Mouse (Mus musculus) midbrain, embryonic 15.5 days (tissue): ENCODE data around the gene Pigc. TPM values are rescaled to one million over a fixed set of nuclear protein-coding genes. Genes with fewer than 3 reads are reported as not detected.
A peak's percentile ranks its signal among the peaks of the same experiment; 100 is the strongest.

Experiments used
- ATAC-seq: fragments of 200-750 bp; cut with Nextera tagmentation; replicated peaks from 2 replicates; pipeline ENCODE4 v1.8.0; 2017; ENCODE audit warnings: moderate TSS enrichment
- H3K27ac ChIP-seq: fragments of 300-500 bp; sonication (generic); 2 replicates; pipeline ENCODE4 v1.5.1; 2015; ENCODE audit warnings: mild to moderate bottlenecking, inconsistent platforms
- H3K27me3 ChIP-seq: fragments of 300-500 bp; sonication (generic); replicated peaks from 2 replicates; pipeline ENCODE4 v1.6.1; 2015; ENCODE audit warnings: inconsistent platforms
- H3K36me3 ChIP-seq: fragments of 300-500 bp; sonication (generic); replicated peaks from 2 replicates; pipeline ENCODE4 v1.6.1; 2015; ENCODE audit warnings: inconsistent platforms
- H3K4me1 ChIP-seq: fragments of 300-500 bp; sonication (generic); 2 replicates; pipeline ENCODE4 v1.6.1; 2015; ENCODE audit warnings: inconsistent platforms
- H3K4me2 ChIP-seq: fragments of 300-500 bp; sonication (generic); 2 replicates; pipeline ENCODE4 v1.6.1; 2015; ENCODE audit warnings: inconsistent platforms, mild to moderate bottlenecking, moderate library complexity
- H3K4me3 ChIP-seq: fragments of 300-500 bp; sonication (generic); 2 replicates; pipeline ENCODE4 v1.5.1; 2015; ENCODE audit warnings: mild to moderate bottlenecking, inconsistent platforms
- H3K9ac ChIP-seq: fragments of 300-500 bp; sonication (generic); 2 replicates; pipeline ENCODE4 v1.6.1; 2015; ENCODE audit warnings: mild to moderate bottlenecking, inconsistent platforms
- H3K9me3 ChIP-seq: fragments of 300-500 bp; sonication (generic); 2 replicates; pipeline ENCODE4 v1.6.1; 2016; ENCODE audit warnings: inconsistent platforms
- WGBS: fragments of 180-500 bp; shearing (Covaris S2); methylation state at CpG from one replicate; pipeline ENCODE4 v1.1.7; 2015; ENCODE audit warnings: mixed read lengths; 5-methylcytosine and 5-hydroxymethylcytosine counted together
- polyA plus RNA-seq: library from polyadenylated mRNA; unstranded; fragments of >200 nt; fragmentation: Nextera tagmentation; extraction: Ambion mirVana; gene quantifications from 2 replicates; pipeline ENCODE4 v1.2.1, GENCODE M21; 2015

The Pigc gene
- polyA plus RNA-seq, 1 experiment from 2014 or later, result 38.2 TPM

DNA sequence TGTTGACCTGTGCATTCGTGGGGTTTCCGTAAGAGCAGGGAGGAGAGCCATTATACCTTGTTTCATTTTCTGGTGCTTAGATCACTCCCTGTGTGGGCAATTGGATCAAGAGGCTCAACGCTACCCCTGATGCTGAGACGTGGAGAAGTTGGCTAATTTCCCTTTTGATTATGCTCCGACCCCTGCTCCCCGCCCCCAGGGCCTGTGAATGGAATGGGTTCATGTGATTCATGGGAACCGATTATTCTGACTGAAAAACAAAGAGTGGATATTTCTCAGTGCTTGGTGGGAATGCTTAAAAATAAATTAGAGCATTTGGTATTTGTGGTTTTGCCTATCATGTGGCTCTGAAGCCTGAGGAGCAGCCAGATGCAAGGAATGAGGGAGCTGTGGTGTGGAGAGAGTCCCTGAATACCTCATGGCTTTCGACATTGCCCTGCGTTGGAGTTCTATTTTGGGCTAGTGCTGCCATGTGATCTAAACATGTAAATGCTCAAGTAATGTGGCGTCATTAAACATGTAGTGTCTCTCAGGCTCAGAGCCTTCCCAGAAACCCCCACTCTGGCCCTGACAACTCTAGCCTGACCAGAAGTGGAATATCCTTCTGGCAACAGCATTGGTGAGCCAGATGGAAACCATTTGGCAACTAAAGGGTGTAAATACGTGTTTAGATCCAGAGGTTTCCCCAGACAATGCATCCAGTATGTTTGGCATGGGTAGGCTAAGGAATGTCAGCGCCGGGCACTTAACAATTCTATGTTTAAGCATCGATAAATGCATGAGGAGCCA is 34.9 kb downstream of the Pigc start:
- WGBS, result 57% methylated on average over 14 of the region's 14 CpGs
- no peak overlapping the region for H3K27ac ChIP-seq
- no peaks in the 10 kb centered on the region for H3K9me3 ChIP-seq
- no peaks in the 10 kb centered on the region for H3K27me3 ChIP-seq
- no peak overlapping the region for H3K4me2 ChIP-seq
- no peak overlapping the region for H3K4me3 ChIP-seq
- no peaks in the 10 kb centered on the region for H3K36me3 ChIP-seq
- no peak for ATAC-seq
- peaks cover 22% of the 10 kb centered on the region for H3K4me1 ChIP-seq
- no peak overlapping the region for H3K9ac ChIP-seq

DNA sequence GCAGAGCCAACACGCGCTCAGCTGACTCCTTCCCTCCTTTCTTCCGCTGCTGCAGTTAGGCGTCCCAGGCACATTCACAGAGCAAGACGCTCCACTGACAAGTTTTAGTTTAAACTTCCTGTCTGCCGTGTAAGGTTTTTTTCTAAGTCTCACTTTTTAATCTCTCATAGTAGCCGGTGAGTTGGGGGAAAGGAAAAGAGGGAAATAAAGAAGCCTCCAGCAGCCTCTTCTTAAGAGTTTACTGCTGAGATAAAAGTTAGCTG is 35.5 kb downstream of the Pigc start:
- ATAC-seq, result no peak
- H3K27ac ChIP-seq, result no peak overlapping the region
- no peak overlapping the region for H3K4me2 ChIP-seq
- H3K27me3 ChIP-seq, result no peaks in the 10 kb centered on the region
- peaks cover 21% of the 10 kb centered on the region for H3K4me1 ChIP-seq
- no peaks in the 10 kb centered on the region for H3K9me3 ChIP-seq
- no peaks in the 10 kb centered on the region for H3K36me3 ChIP-seq
- H3K4me3 ChIP-seq, result no peak overlapping the region
- WGBS, result 48% methylated on average over 7 of the region's 7 CpGs
- no peak overlapping the region for H3K9ac ChIP-seq

DNA sequence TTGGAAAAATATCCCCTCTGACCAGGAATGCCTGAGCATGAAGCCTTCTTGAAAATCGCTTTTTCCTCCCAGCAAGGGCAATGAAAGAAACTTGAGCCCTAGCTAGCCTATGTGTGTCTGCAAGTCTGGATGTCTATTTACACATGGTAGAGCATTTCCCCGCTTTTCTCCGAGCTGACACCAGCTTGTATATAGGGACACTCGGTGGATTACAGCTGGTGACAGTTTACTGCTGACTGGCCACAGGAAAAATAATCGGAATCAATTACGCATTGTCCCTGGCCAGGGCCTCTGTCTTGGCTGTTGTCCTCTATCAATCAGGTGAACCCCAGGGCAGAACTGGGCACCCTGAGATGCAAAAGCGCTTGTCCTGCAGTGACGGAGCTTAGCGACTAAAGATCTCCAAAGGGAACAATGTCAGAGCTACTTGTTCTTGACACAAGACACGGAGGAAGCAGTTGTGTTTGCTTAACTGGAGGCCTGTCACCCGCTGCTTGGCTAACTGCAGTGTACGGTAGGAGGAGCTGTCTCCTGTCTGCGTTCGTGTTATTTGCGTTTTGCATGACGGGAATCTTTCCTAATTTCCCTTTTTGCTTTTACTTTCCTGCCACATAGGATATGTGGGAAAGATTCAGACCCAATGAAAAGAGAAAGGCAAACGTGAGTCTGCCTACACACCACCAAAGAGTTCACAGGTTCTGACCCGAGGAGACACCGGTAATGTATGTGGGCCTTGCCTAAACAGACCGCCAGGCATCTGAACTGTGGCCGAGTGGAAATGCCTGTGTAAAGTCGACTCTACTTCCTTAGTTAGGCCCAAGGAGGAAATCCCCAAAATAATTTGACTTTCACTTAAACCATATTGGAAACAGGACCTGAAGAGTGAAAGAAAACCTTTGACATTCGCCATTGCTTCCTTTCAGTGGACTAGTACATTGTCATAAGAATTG is 36.1 kb downstream of the Pigc start:
- no peak overlapping the region for H3K9ac ChIP-seq
- WGBS, result 52% methylated on average over 23 of the region's 23 CpGs
- 0 out of 2 replicates have a peak, but pooled peaks have one; percentile 48 for ATAC-seq
- no peaks in the 10 kb centered on the region for H3K27me3 ChIP-seq
- no peaks in the 10 kb centered on the region for H3K9me3 ChIP-seq
- peaks cover 18% of the 10 kb centered on the region for H3K4me1 ChIP-seq
- 0 out of 2 replicates have a peak overlapping the region, but pooled peaks have one; percentile 12 for H3K4me2 ChIP-seq
- no peak overlapping the region for H3K4me3 ChIP-seq
- 0 out of 2 replicates have a peak overlapping the region, but pooled peaks have one; percentile 6 for H3K27ac ChIP-seq
- no peaks in the 10 kb centered on the region for H3K36me3 ChIP-seq

GRCm38 (mm10) chr1:162006109-162006508 is 37.1 kb downstream of the Pigc start:
- ATAC-seq, result no peak
- Histone ChIP-seq H3K4me3 (no peak overlapping the region), H3K4me2 (no peak overlapping the region), H3K9ac (no peak overlapping the region), H3K4me1 (peaks cover 18% of the 10 kb centered on the region), H3K36me3 (no peaks in the 10 kb centered on the region), H3K27me3 (no peaks in the 10 kb centered on the region), H3K9me3 (no peaks in the 10 kb centered on the region), H3K27ac (no peak overlapping the region)
- 94% methylated on average over 9 of the region's 9 CpGs for WGBS

DNA sequence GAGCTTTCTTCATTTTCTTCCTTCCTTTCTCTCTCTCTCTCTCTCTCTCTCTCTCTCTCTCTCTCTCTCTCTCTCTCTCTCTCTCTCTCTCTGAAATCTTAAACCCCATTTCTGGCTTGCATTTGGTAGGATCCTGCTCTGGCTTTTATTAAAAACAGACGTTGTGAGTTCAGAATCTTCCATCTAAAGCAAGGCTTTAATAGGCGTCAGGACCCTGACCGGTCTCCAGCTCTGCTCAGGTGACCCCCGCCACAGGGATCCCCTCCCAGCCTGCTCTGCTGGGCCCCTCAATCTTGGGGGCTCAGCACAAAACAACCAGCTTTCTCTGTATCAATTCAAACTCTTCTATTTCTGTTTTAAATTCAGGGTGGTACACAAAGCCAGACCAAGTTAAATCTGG is 39.2 kb downstream of the Pigc start:
- Histone ChIP-seq H3K4me3 (no peak overlapping the region), H3K9ac (no peak overlapping the region), H3K27me3 (no peaks in the 10 kb centered on the region), H3K27ac (no peak overlapping the region), H3K4me1 (peaks cover 18% of the 10 kb centered on the region), H3K9me3 (no peaks in the 10 kb centered on the region), H3K4me2 (no peak overlapping the region), H3K36me3 (peaks cover 3% of the 10 kb centered on the region)
- whole genome bisulfite sequencing, result 62% methylated on average over 4 of the region's 4 CpGs
- no peak for ATAC-seq

- peak; percentile 34; the same call in 1 of the 2 replicates for ATAC-seq
- no peaks in the 10 kb centered on the region for H3K9me3 ChIP-seq
- H3K9ac ChIP-seq, result no peak overlapping the region
- 29% methylated on average over 8 of the region's 8 CpGs for WGBS
- no peak overlapping the region for H3K4me3 ChIP-seq
- H3K4me2 ChIP-seq, result 0 out of 2 replicates have a peak overlapping the region, but pooled peaks have one; percentile 4
- H3K27ac ChIP-seq, result peak overlapping the region; percentile 53
- peaks cover 18% of the 10 kb centered on the region for H3K4me1 ChIP-seq
- H3K36me3 ChIP-seq, result peaks cover 3% of the 10 kb centered on the region
- no peaks in the 10 kb centered on the region for H3K27me3 ChIP-seq
Measured at GRCm38 (mm10) chr1:162008631-162009067, 39.7 kb downstream of the Pigc start.

DNA sequence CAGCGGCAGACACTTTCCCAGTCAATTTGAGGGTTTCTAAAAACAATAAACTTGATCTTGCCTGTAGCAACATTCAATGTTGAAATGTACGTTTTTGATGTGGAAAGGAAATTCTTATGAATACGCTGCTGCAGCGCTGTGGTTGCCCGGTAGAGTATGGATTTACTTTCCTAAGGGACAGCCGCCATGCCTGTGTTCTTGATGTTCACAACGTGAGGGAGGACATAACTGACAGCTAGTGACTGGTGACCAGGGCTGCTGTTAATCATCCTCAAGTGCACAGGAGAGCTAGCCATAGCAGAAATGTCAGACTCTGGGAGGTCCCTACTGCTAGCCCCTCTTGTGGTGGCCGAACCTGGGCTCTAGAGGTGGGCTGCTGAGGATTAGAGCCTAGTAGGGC is 40.1 kb downstream of the Pigc start:
- peaks cover 3% of the 10 kb centered on the region for H3K36me3 ChIP-seq
- 0 out of 2 replicates have a peak, but pooled peaks have one; percentile 21 for ATAC-seq
- H3K4me2 ChIP-seq, result no peak overlapping the region
- H3K4me1 ChIP-seq, result peaks cover 16% of the 10 kb centered on the region
- H3K9me3 ChIP-seq, result no peaks in the 10 kb centered on the region
- 60% methylated on average over 8 of the region's 8 CpGs for WGBS
- H3K4me3 ChIP-seq, result no peak overlapping the region
- no peaks in the 10 kb centered on the region for H3K27me3 ChIP-seq
- H3K27ac ChIP-seq, result no peak overlapping the region
- no peak overlapping the region for H3K9ac ChIP-seq

- no peak for ATAC-seq
Measured at GRCm38 (mm10) chr1:162011523-162012245, 42.7 kb downstream of the Pigc start.

GRCm38 (mm10) chr1:162013561-162013960 is 44.6 kb downstream of the Pigc start:
- WGBS, result 88% methylated on average over 4 of the region's 4 CpGs
- no peak for ATAC-seq

More at GRCm38 (mm10) chr1:162011523-162012245, 42.7 kb downstream of the Pigc start:
- 80% methylated on average over 16 of the region's 16 CpGs for WGBS
- H3K9me3 ChIP-seq, result no peaks in the 10 kb centered on the region
- H3K4me2 ChIP-seq, result no peak overlapping the region
- no peak overlapping the region for H3K9ac ChIP-seq
- peaks cover 7% of the 10 kb centered on the region; the same call in 1 of the 2 replicates for H3K4me1 ChIP-seq
- peaks cover 3% of the 10 kb centered on the region for H3K36me3 ChIP-seq
- no peak overlapping the region for H3K4me3 ChIP-seq
- H3K27me3 ChIP-seq, result no peaks in the 10 kb centered on the region
- no peak overlapping the region for H3K27ac ChIP-seq

GRCm38 (mm10) chr1:162015247-162015862 is 46.4 kb downstream of the Pigc start:
- ATAC-seq, result no peak
- H3K36me3 ChIP-seq, result peaks cover 3% of the 10 kb centered on the region
- H3K9me3 ChIP-seq, result no peaks in the 10 kb centered on the region
- H3K4me3 ChIP-seq, result no peak overlapping the region
- 71% methylated on average over 8 of the region's 8 CpGs for WGBS
- H3K27me3 ChIP-seq, result no peaks in the 10 kb centered on the region
- no peak overlapping the region for H3K9ac ChIP-seq
- H3K4me1 ChIP-seq, result no peaks in the 10 kb centered on the region
- no peak overlapping the region for H3K27ac ChIP-seq
- no peak overlapping the region for H3K4me2 ChIP-seq

More at GRCm38 (mm10) chr1:162013561-162013960, 44.6 kb downstream of the Pigc start:
- no peaks in the 10 kb centered on the region for H3K9me3 ChIP-seq
- no peaks in the 10 kb centered on the region for H3K27me3 ChIP-seq
- peaks cover 4% of the 10 kb centered on the region; the same call in 1 of the 2 replicates for H3K4me1 ChIP-seq
- H3K4me2 ChIP-seq, result no peak overlapping the region
- H3K4me3 ChIP-seq, result no peak overlapping the region
- no peak overlapping the region for H3K27ac ChIP-seq
- H3K9ac ChIP-seq, result no peak overlapping the region
- H3K36me3 ChIP-seq, result peaks cover 3% of the 10 kb centered on the region

- no peak for ATAC-seq
Measured at GRCm38 (mm10) chr1:162016982-162017381, 48.0 kb downstream of the Pigc start.

More at GRCm38 (mm10) chr1:162016982-162017381, 48.0 kb downstream of the Pigc start:
- Histone ChIP-seq H3K27ac (no peak overlapping the region), H3K4me3 (no peak overlapping the region), H3K9me3 (no peaks in the 10 kb centered on the region), H3K9ac (no peak overlapping the region), H3K4me1 (no peaks in the 10 kb centered on the region), H3K36me3 (no peaks in the 10 kb centered on the region), H3K4me2 (no peak overlapping the region), H3K27me3 (no peaks in the 10 kb centered on the region)
- 67% methylated on average over 7 of the region's 7 CpGs for WGBS
